28 mouse cellular contexts compared by ENCODE assay signal in genomic region chr4:139840939-139841500, GRCm38 (mm10). TPM values are rescaled to one million over a fixed set of nuclear protein-coding genes. Genes with fewer than 3 reads are reported as not detected.
"Had no signal": no experiment of that assay in that cellular context is flagged by ENCODE, and none has a peak within 500 bp of the region (broad histone marks: within the 10 kb centered on the region; RNA-seq: fewer than 3 reads in every experiment).

No protein-coding gene starts in this region.

- H3K9me3 ChIP-seq: heart, embryonic 10.5 days; heart, embryonic 12.5 days; intestine, embryonic 15.5 days; kidney, embryonic 15.5 days; limb, embryonic 13.5 days; limb, embryonic 15.5 days had no signal

- H3K4me1 ChIP-seq: heart, embryonic 10.5 days; heart, embryonic 12.5 days; intestine, embryonic 15.5 days; limb, embryonic 15.5 days had no signal

- H3K9ac ChIP-seq: heart, embryonic 12.5 days; hindbrain, embryonic 14.5 days; intestine, embryonic 15.5 days; kidney, embryonic 15.5 days; limb, embryonic 13.5 days; limb, embryonic 15.5 days had no signal

- H3K36me3 ChIP-seq: heart, embryonic 10.5 days; heart, embryonic 12.5 days; intestine, embryonic 15.5 days; kidney, embryonic 15.5 days; limb, embryonic 13.5 days; limb, embryonic 15.5 days had no signal

- DNase-seq: gastrocnemius, postnatal 14 days; gastrocnemius, postnatal 36 days; heart, adult 18-20 months; heart, postnatal 10 days; heart, postnatal 4 days; kidney, adult 2 months; kidney, adult 9 months; kidney, postnatal 14 days; kidney, postnatal 36 days; layer of hippocampus, adult 9-11 months; layer of hippocampus, postnatal 36 days; left cerebral cortex, postnatal 4 days had no signal

- H3K27ac ChIP-seq: heart, embryonic 10.5 days; hindbrain, embryonic 14.5 days; intestine, embryonic 15.5 days; kidney, embryonic 15.5 days; kidney, postnatal 0 days; limb, embryonic 13.5 days; limb, embryonic 15.5 days had no signal

- H3K4me3 ChIP-seq: heart, embryonic 10.5 days; heart, embryonic 12.5 days; intestine, embryonic 15.5 days; kidney, embryonic 15.5 days; limb, embryonic 13.5 days; limb, embryonic 15.5 days had no signal

- ATAC-seq: hindbrain, embryonic 16.5 days; inflammation-experienced regulatory T-cells, adult 6 months; intestine, embryonic 15.5 days; intestine, postnatal 0 days had no signal

- H3K4me2 ChIP-seq: heart, embryonic 12.5 days; hindbrain, embryonic 14.5 days; intestine, embryonic 15.5 days; kidney, embryonic 15.5 days; limb, embryonic 13.5 days; limb, embryonic 15.5 days had no signal

RNA-seq across cellular contexts. Expression of gene Pax7, which starts 7.7 kb away (rescaled TPM):
- polyA plus RNA-seq: gonadal fat pad, adult 2 months; heart, embryonic 14.5 days; heart, embryonic 16.5 days; inflammation-experienced regulatory T-cells, adult 6 months; intestine, embryonic 15.5 days; intestine, postnatal 0 days; kidney, postnatal 0 days; large intestine, adult 2 months; liver, adult 2 months had no signal
